ENCODE assay signal across 7 mouse cellular contexts in genomic region chr5:147895436-147896198, GRCm38 (mm10). TPM values are rescaled to one million over a fixed set of nuclear protein-coding genes. Genes with fewer than 3 reads are reported as not detected.
A peak's percentile ranks its signal among the peaks of the same experiment; 100 is the strongest.
DNase-seq lines count a peak whose midpoint lies in the region; ATAC-seq and TF ChIP-seq lines count a peak whose summit lies in the region.

No protein-coding gene starts in this region.

- ATAC-seq in intestine, embryonic 14.5 days (replicated peaks; ENCODE audit: low FRiP score, low TSS enrichment, low read depth), result no peak
- ATAC-seq in midbrain, embryonic 16.5 days, result no peak

- no peak for TF ChIP-seq POLR2A in CH12.LX (IDR thresholded peaks at IDR 0.05; ENCODE audit: low read depth, low read length)

- H3K9ac ChIP-seq in CH12.LX (ENCODE audit: insufficient read depth, low read depth), result peak overlapping the region; percentile 51
- H3K9ac ChIP-seq in intestine, embryonic 14.5 days (ENCODE audit: low read length), result no peak overlapping the region
- H3K9ac ChIP-seq in midbrain, embryonic 16.5 days (ENCODE audit: low read depth, low read length), result no peak overlapping the region

- no peaks in the 10 kb centered on the region for H3K9me3 ChIP-seq in CH12.LX (replicated peaks; ENCODE audit: low read length)
- H3K9me3 ChIP-seq in forebrain, embryonic 10.5 days, result no peaks in the 10 kb centered on the region
- no peaks in the 10 kb centered on the region for H3K9me3 ChIP-seq in intestine, embryonic 14.5 days (ENCODE audit: control insufficient read depth, low read length)
- H3K9me3 ChIP-seq in midbrain, embryonic 16.5 days (replicated peaks; ENCODE audit: control insufficient read depth, low read length, poor library complexity, severe bottlenecking), result no peaks in the 10 kb centered on the region

- peak; percentile 48; the same call in 1 of the 2 replicates for TF ChIP-seq EP300 in CH12.LX (IDR thresholded peaks at IDR 0.05; ENCODE audit: low read length)

- no peak for TF ChIP-seq RAD21 in CH12.LX (IDR thresholded peaks at IDR 0.05; ENCODE audit: low read depth, low read length)

- dilution Hi-C loops in CH12.LX (cut with MboI; ENCODE audit: extremely low pct_ligation_motif_present, extremely low pct_unique_long_range_greater_than_20kb, low sequenced_read_pairs), result no loop called here

- H3K27ac ChIP-seq in CH12.LX (ENCODE audit: insufficient read depth, low read depth), result peak overlapping the region; percentile 49; the same call in 1 of the 2 replicates
- no peak overlapping the region for H3K27ac ChIP-seq in forebrain, embryonic 10.5 days
- H3K27ac ChIP-seq in intestine, embryonic 14.5 days (ENCODE audit: low read depth), result no peak overlapping the region
- no peak overlapping the region for H3K27ac ChIP-seq in midbrain, embryonic 16.5 days (ENCODE audit: low read length)

- peak; percentile 61 for DNase-seq in CD4-positive helper T cell, adult 2 months (ENCODE audit: low read depth, low spot score)
- peak; percentile 53 for DNase-seq in CH12.LX (ENCODE audit: extremely low read depth)
- DNase-seq in forebrain, embryonic 10.5 days (ENCODE audit: extremely low spot score, low spot score), result peak; percentile 17
- no peak for DNase-seq in intestine, embryonic 14.5 days (ENCODE audit: low spot score)
- DNase-seq in thymus, postnatal 0 days (ENCODE audit: low spot score), result peak; percentile 48
- DNase-seq in left cerebral cortex, postnatal 36 days (ENCODE audit: low spot score in 2 of 2), result no peak

- H3K4me1 ChIP-seq in CH12.LX (ENCODE audit: control insufficient read depth in 1 of 2, insufficient read depth in 2 of 2), result peaks cover 15 to 57% of the 10 kb centered on the region in 2 experiments
- peaks cover 29% of the 10 kb centered on the region for H3K4me1 ChIP-seq in forebrain, embryonic 10.5 days
- H3K4me1 ChIP-seq in intestine, embryonic 14.5 days (replicated peaks; ENCODE audit: control insufficient read depth, insufficient read depth, low read length), result peaks cover 15% of the 10 kb centered on the region
- H3K4me1 ChIP-seq in midbrain, embryonic 16.5 days (ENCODE audit: control insufficient read depth, insufficient read depth, low read length), result peaks cover 10% of the 10 kb centered on the region

- 24% methylated on average over 16 of the region's 16 CpGs for WGBS in forebrain, embryonic 10.5 days
- 27% methylated on average over 16 of the region's 16 CpGs for WGBS in intestine, embryonic 14.5 days
- 25% methylated on average over 16 of the region's 16 CpGs for WGBS in midbrain, embryonic 16.5 days

- in situ Hi-C loops in CH12.LX (cut with MboI; ENCODE audit: low pct_ligation_motif_present, low pct_unique_long_range_greater_than_20kb, low sequenced_read_pairs), result no loop called here

- H3K4me2 ChIP-seq in CH12.LX (ENCODE audit: insufficient read depth, low read depth, poor library complexity, severe bottlenecking), result peak overlapping the region; percentile 35
- peak overlapping the region; percentile 97 for H3K4me2 ChIP-seq in intestine, embryonic 14.5 days (ENCODE audit: low read length)
- peak overlapping the region; percentile 89 for H3K4me2 ChIP-seq in midbrain, embryonic 16.5 days (ENCODE audit: low read length)

- H3K4me3 ChIP-seq in CH12.LX (replicated peaks in 1 of 3; ENCODE audit: low read depth in 2 of 3, low read length in 2 of 3, poor library complexity in 1 of 3), result peak overlapping the region; percentile 46 to 71 (median 46)
- H3K4me3 ChIP-seq in forebrain, embryonic 10.5 days, result peak overlapping the region; percentile 70
- H3K4me3 ChIP-seq in intestine, embryonic 14.5 days (ENCODE audit: low read depth, low read length), result peak overlapping the region; percentile 62
- peak overlapping the region; percentile 61; the same call in 1 of the 2 replicates for H3K4me3 ChIP-seq in midbrain, embryonic 16.5 days (ENCODE audit: low read depth, low read length)

- no peak for TF ChIP-seq CTCF in CH12.LX (conservative IDR thresholded peaks at IDR 0.05 in 1 of 2, IDR thresholded peaks at IDR 0.05 in 1 of 2; ENCODE audit: low read depth in 2 of 2, low read length in 2 of 2)

- peaks cover 3 to 15% of the 10 kb centered on the region in 2 experiments for H3K36me3 ChIP-seq in CH12.LX (replicated peaks in 1 of 2; ENCODE audit: control insufficient read depth in 1 of 2, insufficient read depth in 1 of 2, low read length in 1 of 2)
- H3K36me3 ChIP-seq in forebrain, embryonic 10.5 days (replicated peaks), result no peaks in the 10 kb centered on the region
- no peaks in the 10 kb centered on the region for H3K36me3 ChIP-seq in intestine, embryonic 14.5 days (ENCODE audit: control insufficient read depth, insufficient read depth, low read length)
- H3K36me3 ChIP-seq in midbrain, embryonic 16.5 days (ENCODE audit: control insufficient read depth, insufficient read depth, low read length), result no peaks in the 10 kb centered on the region

- no peaks in the 10 kb centered on the region for H3K79me2 ChIP-seq in CH12.LX (replicated peaks; ENCODE audit: control insufficient read depth, extremely low read depth, insufficient read depth, poor library complexity, severe bottlenecking)

- no peaks in the 10 kb centered on the region for H3K27me3 ChIP-seq in CH12.LX (replicated peaks)
- H3K27me3 ChIP-seq in forebrain, embryonic 10.5 days (ENCODE audit: poor library complexity, severe bottlenecking), result peaks cover 37% of the 10 kb centered on the region
- H3K27me3 ChIP-seq in intestine, embryonic 14.5 days (replicated peaks; ENCODE audit: control insufficient read depth, insufficient read depth, low read length), result 0 out of 2 replicates have a peak, but pooled peaks cover 2% of the 10 kb centered on the region
- no peaks in the 10 kb centered on the region; the same call in 1 of the 2 replicates for H3K27me3 ChIP-seq in midbrain, embryonic 16.5 days (ENCODE audit: control insufficient read depth, insufficient read depth, low read depth, low read length)

- intact Hi-C loops in left cerebral cortex, postnatal 36 days (cut with DNase I), result no loop called here

TF ChIP-seq in CH12.LX, 34 proteins besides CTCF, POLR2A, EP300 and RAD21:
- TF ChIP-seq MEF2A (IDR thresholded peaks at IDR 0.05; ENCODE audit: borderline replicate concordance, low read depth, low read length) (peak; percentile 26; the same call in 1 of the 2 replicates), JUND (conservative IDR thresholded peaks at IDR 0.05; ENCODE audit: low read depth, low read length) (no peak), KAT2A (IDR thresholded peaks at IDR 0.05; ENCODE audit: insufficient replicate concordance, low read length) (no peak), CHD1 (IDR thresholded peaks at IDR 0.05; ENCODE audit: low read depth, low read length) (0 out of 2 replicates have a peak, but pooled peaks have one; percentile 30), IRF4 (IDR thresholded peaks at IDR 0.05; ENCODE audit: low read depth, low read length) (peak; percentile 18; the same call in 1 of the 2 replicates), SIN3A (IDR thresholded peaks at IDR 0.05; ENCODE audit: low read length) (no peak), MAX (IDR thresholded peaks at IDR 0.05; ENCODE audit: low read length) (peak; percentile 14; the same call in 1 of the 2 replicates), ELF1 (IDR thresholded peaks at IDR 0.05; ENCODE audit: low read depth, low read length) (no peak), NELFE (IDR thresholded peaks at IDR 0.05; ENCODE audit: low read depth, low read length) (no peak), MAFK (IDR thresholded peaks at IDR 0.05; ENCODE audit: insufficient replicate concordance, low read length) (no peak)

RNA-seq across cellular contexts. Expression of gene Slc46a3, which starts 1.0 kb away (rescaled TPM):
- 5.1 and 6.6 TPM in 2 replicates for total RNA-seq in CH12.LX (2012; rRNA removed)
- 3.5 and 4.8 TPM in 2 replicates for total RNA-seq in CH12.LX (2014; rRNA removed)
- 4.4 and 6.5 TPM in 2 replicates for polyA plus RNA-seq in CH12.LX (2012; ENCODE audit: insufficient read length, low read depth)
- 3.3 and 3.9 TPM in 2 replicates for polyA plus RNA-seq in forebrain, embryonic 10.5 days (2016; fragmentation: Nextera tagmentation; extraction: Ambion mirVana)
- polyA plus RNA-seq in intestine, embryonic 14.5 days (2014; fragmentation: Nextera tagmentation; extraction: Ambion mirVana), result 2.9 and 3.4 TPM in 2 replicates
- polyA plus RNA-seq in midbrain, embryonic 16.5 days (2015; fragmentation: Nextera tagmentation; extraction: Ambion mirVana), result 5.0 and 5.4 TPM in 2 replicates
- 5.2 and 5.7 TPM in 2 replicates for polyA plus RNA-seq in thymus, postnatal 0 days (2015; fragmentation: Nextera tagmentation; extraction: Ambion mirVana)
- 1 to 10 TPM; 7.4 to 7.6 TPM for total RNA-seq in left cerebral cortex, postnatal 36 days (2021)

RNA-seq across cellular contexts. Expression of gene Pomp, which starts 35.4 kb away (rescaled TPM):
- total RNA-seq in CH12.LX (2012; rRNA removed) (164 and 227 TPM in 2 replicates), CH12.LX (2014; rRNA removed) (615 and 618 TPM in 2 replicates)
- polyA plus RNA-seq in CH12.LX (2012; ENCODE audit: insufficient read length, low read depth), result 238 and 303 TPM in 2 replicates
- polyA plus RNA-seq in forebrain, embryonic 10.5 days (2016; fragmentation: Nextera tagmentation; extraction: Ambion mirVana), result 522 and 529 TPM in 2 replicates
- 418 and 439 TPM in 2 replicates for polyA plus RNA-seq in intestine, embryonic 14.5 days (2014; fragmentation: Nextera tagmentation; extraction: Ambion mirVana)
- 500 and 511 TPM in 2 replicates for polyA plus RNA-seq in midbrain, embryonic 16.5 days (2015; fragmentation: Nextera tagmentation; extraction: Ambion mirVana)
- 682 and 692 TPM in 2 replicates for polyA plus RNA-seq in thymus, postnatal 0 days (2015; fragmentation: Nextera tagmentation; extraction: Ambion mirVana)
- 100 to 1,000 TPM; 159 to 195 TPM for total RNA-seq in left cerebral cortex, postnatal 36 days (2021)

Comparison
In these comparisons a context has a peak if more than half of its experiments do, and no peak if none do; other contexts are left out.
1. DNase-seq: peak in CD4-positive helper T cell, adult 2 months (single experiment), CH12.LX (single experiment), forebrain, embryonic 10.5 days (single experiment) and thymus, postnatal 0 days (single experiment); none in intestine, embryonic 14.5 days (single experiment) and left cerebral cortex, postnatal 36 days (0 of 2).
2. H3K4me2 ChIP-seq: peak in every context shown above with its lines; median percentile 97 in intestine, embryonic 14.5 days; 89 in midbrain, embryonic 16.5 days; 35 in CH12.LX.
3. Peak in every context shown above with its lines, with median percentiles within 50 percentile points of each other: H3K4me3 ChIP-seq.